Mouse (Mus musculus) limb, embryonic 15.5 days (tissue): Measurements from ENCODE around the gene Eya3. TPM values are rescaled to one million over a fixed set of nuclear protein-coding genes. Genes with fewer than 3 reads are reported as not detected.

ENCODE experiments used
- polyA plus RNA-seq: library from polyadenylated mRNA; unstranded; fragments of >200 nt; fragmentation: Nextera tagmentation; extraction: Ambion mirVana; gene quantifications from 2 replicates; pipeline ENCODE4 v1.2.1, GENCODE M21; 2015

Eya3 gene
- polyA plus RNA-seq, 1 experiment from 2014 or later = 25.2 TPM

Other genes with a start within 250 kb of the Eya3 start
- 20.1 and 20.9 TPM in 2 replicates for gene Phactr4, start 216.5 kb upstream of the Eya3 start, polyA plus RNA-seq
- gene Med18, start 175.1 kb upstream of the Eya3 start, polyA plus RNA-seq = 22.2 and 24.1 TPM in 2 replicates
- gene Sesn2, start 128.5 kb upstream of the Eya3 start, polyA plus RNA-seq = 11.8 and 12.8 TPM in 2 replicates
- 746 and 799 TPM in 2 replicates for gene Atpif1, start 105.3 kb upstream of the Eya3 start, polyA plus RNA-seq
- gene Dnajc8, start 103.4 kb upstream of the Eya3 start, polyA plus RNA-seq = 129 and 131 TPM in 2 replicates
- 1.1 and 1.4 TPM in 2 replicates for gene Ptafr, start 74.9 kb upstream of the Eya3 start, polyA plus RNA-seq
- 6.0 and 7.2 TPM in 2 replicates for gene Xkr8, start 93.6 kb downstream of the Eya3 start, polyA plus RNA-seq
- 7.8 and 7.9 TPM in 2 replicates for gene Smpdl3b, start 118.3 kb downstream of the Eya3 start, polyA plus RNA-seq
- 97.9 and 105 TPM in 2 replicates for gene Rpa2, start 129.3 kb downstream of the Eya3 start, polyA plus RNA-seq
- 1.3 and 1.8 TPM in 2 replicates for gene Themis2, start 157.4 kb downstream of the Eya3 start, polyA plus RNA-seq
- 40.2 and 51.9 TPM in 2 replicates for gene Ppp1r8, start 204.2 kb downstream of the Eya3 start, polyA plus RNA-seq
- 61.6 and 63.4 TPM in 2 replicates for gene Stx12, start 245.5 kb downstream of the Eya3 start, polyA plus RNA-seq